Mouse (Mus musculus) heart, postnatal 0 days (tissue): ENCODE results near the gene BC016579.
A peak's percentile ranks its signal among the peaks of the same experiment; 100 is the strongest.

Source experiments
- CTCF ChIP-seq: IDR thresholded peaks from 2 replicates; pipeline ENCODE4 v1.5.1; 2016; ENCODE audit warnings: antibody characterized with exemption, control low read depth, low read depth
- EP300 ChIP-seq: IDR thresholded peaks from 2 replicates; pipeline ENCODE4 v1.6.1; 2016; ENCODE audit warnings: antibody characterized with exemption, low read depth

GRCm38 (mm10) chr16:45676462-45676861 is 22.6 kb upstream of the BC016579 start:
- peak; percentile 54 for TF ChIP-seq CTCF
- TF ChIP-seq EP300: no peak
